Mouse (Mus musculus): Measurements from ENCODE around the gene Ahctf1.

- no peak for TF ChIP-seq GATA1 (IDR thresholded peaks at IDR 0.05; ENCODE audit: borderline replicate concordance, low read length)
- no peak for TF ChIP-seq FLI1 (IDR thresholded peaks at IDR 0.05; ENCODE audit: low read length)
These were observed 4.0 kb upstream of the Ahctf1 start for GRCm38 (mm10) chr1:179807468-179807867.

Measured in megakaryocyte, embryonic 14.5 days (primary cell).